Mouse (Mus musculus) retina, postnatal 1 day (tissue): ENCODE data around the gene Cnot1.
A peak's percentile ranks its signal among the peaks of the same experiment; 100 is the strongest.

Source experiments
- DNase-seq: peaks from one replicate; pipeline ENCODE4 v3.0.0-alpha.2; 2012

Gene Cnot1

GRCm38 (mm10) chr8:95716546-95717335, 90.5 kb downstream of the Cnot1 start:
- no peak for DNase-seq

GRCm38 (mm10) chr8:95715676-95716531, 91.4 kb downstream of the Cnot1 start, which contains the start of gene Setd6:
Setd6 (plus strand) TSS chr8:95715881.
- peak; percentile 92 for DNase-seq

GRCm38 (mm10) chr8:95714837-95715413, 92.3 kb downstream of the Cnot1 start:
- no peak for DNase-seq

GRCm38 (mm10) chr8:95714367-95714766, 92.9 kb downstream of the Cnot1 start:
- DNase-seq: no peak

- peak; percentile 80 for DNase-seq
These were observed 93.9 kb downstream of the Cnot1 start for GRCm38 (mm10) chr8:95713100-95714010.

GRCm38 (mm10) chr8:95712395-95712794, 94.9 kb downstream of the Cnot1 start:
- DNase-seq: no peak

- no peak for DNase-seq
These were observed 96.2 kb downstream of the Cnot1 start for GRCm38 (mm10) chr8:95711029-95711428.

GRCm38 (mm10) chr8:95709579-95709978, 97.7 kb downstream of the Cnot1 start:
- no peak for DNase-seq

GRCm38 (mm10) chr8:95704538-95704937, 102.7 kb downstream of the Cnot1 start:
- DNase-seq: no peak

GRCm38 (mm10) chr8:95703461-95704260, 103.6 kb downstream of the Cnot1 start:
- DNase-seq: peak; percentile 92

- DNase-seq: peak; percentile 95
These were observed 104.5 kb downstream of the Cnot1 start for GRCm38 (mm10) chr8:95702480-95703446.

GRCm38 (mm10) chr8:95701809-95702208, 105.5 kb downstream of the Cnot1 start:
- no peak for DNase-seq

GRCm38 (mm10) chr8:95700282-95700681, 107.0 kb downstream of the Cnot1 start:
- peak; percentile 82 for DNase-seq

- no peak for DNase-seq
These were observed 109.1 kb downstream of the Cnot1 start for GRCm38 (mm10) chr8:95698179-95698578.

- DNase-seq: peak; percentile 93
These were observed 110.1 kb downstream of the Cnot1 start for GRCm38 (mm10) chr8:95697128-95697527.

GRCm38 (mm10) chr8:95696661-95697060, 110.6 kb downstream of the Cnot1 start:
- DNase-seq: no peak

GRCm38 (mm10) chr8:95694631-95695030, 112.6 kb downstream of the Cnot1 start:
- no peak for DNase-seq

GRCm38 (mm10) chr8:95690929-95691541, 116.2 kb downstream of the Cnot1 start:
- no peak for DNase-seq

- no peak for DNase-seq
These were observed 119.1 kb downstream of the Cnot1 start for GRCm38 (mm10) chr8:95688073-95688672.
